Mouse (Mus musculus) lung, embryonic 16.5 days (tissue): ENCODE measurements around the gene Nid2. TPM values are rescaled to one million over a fixed set of nuclear protein-coding genes. Genes with fewer than 3 reads are reported as not detected.

Experiments
- ATAC-seq: fragments of 200-750 bp; cut with Nextera tagmentation; 2 replicates; pipeline ENCODE4 v1.8.0; 2017; ENCODE audit warnings: low read depth, mild to moderate bottlenecking, moderate library complexity
- H3K27ac ChIP-seq: fragments of 300-500 bp; sonication (generic); 2 replicates; pipeline ENCODE4 v1.5.1; 2014; ENCODE audit warnings: mild to moderate bottlenecking, control low read depth, low read length
- H3K27me3 ChIP-seq: fragments of 300-500 bp; sonication (generic); 2 replicates; pipeline ENCODE4 v1.6.1; 2014; ENCODE audit warnings: low read depth, low read length, mixed read lengths; ENCODE audit not compliant: control insufficient read depth, insufficient read depth
- H3K36me3 ChIP-seq: fragments of 300-500 bp; sonication (generic); 2 replicates; pipeline ENCODE4 v1.6.1; 2014; ENCODE audit warnings: low read length; ENCODE audit not compliant: control insufficient read depth, insufficient read depth
- H3K4me1 ChIP-seq: fragments of 300-500 bp; sonication (generic); replicated peaks from 2 replicates; pipeline ENCODE4 v1.6.1; 2014; ENCODE audit warnings: low read length, mixed read lengths; ENCODE audit not compliant: control insufficient read depth, insufficient read depth
- H3K4me2 ChIP-seq: fragments of 300-500 bp; sonication (generic); 2 replicates; pipeline ENCODE4 v1.6.1; 2014; ENCODE audit warnings: low read depth, low read length, control low read depth
- H3K4me3 ChIP-seq: fragments of 300-500 bp; sonication (generic); 2 replicates; pipeline ENCODE4 v1.5.1; 2014; ENCODE audit warnings: mild to moderate bottlenecking, low read length, control low read depth
- H3K9ac ChIP-seq: fragments of 300-500 bp; sonication (generic); 2 replicates; pipeline ENCODE4 v1.6.1; 2014; ENCODE audit warnings: low read length, control low read depth
- H3K9me3 ChIP-seq: fragments of 300-500 bp; sonication (generic); 2 replicates; pipeline ENCODE4 v1.6.1; 2016; ENCODE audit warnings: low read length; ENCODE audit not compliant: control insufficient read depth
- WGBS: fragments of 180-500 bp; shearing (Covaris S2); extraction: QIAGEN DNeasy Blood & Tissue Kit; methylation state at CpG from one replicate; pipeline ENCODE4 v1.1.7; 2014; 5-methylcytosine and 5-hydroxymethylcytosine counted together
- polyA plus RNA-seq: library from polyadenylated mRNA; unstranded; fragments of >200 nt; fragmentation: Nextera tagmentation; extraction: Ambion mirVana; gene quantifications from 2 replicates; pipeline ENCODE4 v1.2.1, GENCODE M21; 2015

Gene Nid2
- polyA plus RNA-seq, 1 experiment from 2014 or later = 114 TPM

GRCm38 (mm10) chr14:19807858-19808257 lies 56.8 kb downstream of the Nid2 start:
- H3K9me3 ChIP-seq = no peaks in the 10 kb centered on the region
- no peak overlapping the region for H3K27ac ChIP-seq
- peaks cover 22% of the 10 kb centered on the region for H3K36me3 ChIP-seq
- no peak overlapping the region for H3K9ac ChIP-seq
- H3K27me3 ChIP-seq = no peaks in the 10 kb centered on the region
- H3K4me1 ChIP-seq = no peaks in the 10 kb centered on the region
- H3K4me3 ChIP-seq = no peak overlapping the region
- no peak for ATAC-seq
- 84% methylated on average over 2 of the region's 2 CpGs for WGBS
- H3K4me2 ChIP-seq = no peak overlapping the region

- no peak overlapping the region for H3K4me2 ChIP-seq
- no peak for ATAC-seq
- H3K36me3 ChIP-seq = peaks cover 30% of the 10 kb centered on the region
- no peaks in the 10 kb centered on the region for H3K4me1 ChIP-seq
- 61% methylated on average over 10 of the region's 10 CpGs for WGBS
- no peaks in the 10 kb centered on the region for H3K9me3 ChIP-seq
- no peaks in the 10 kb centered on the region for H3K27me3 ChIP-seq
- H3K27ac ChIP-seq = no peak overlapping the region
- no peak overlapping the region for H3K4me3 ChIP-seq
- H3K9ac ChIP-seq = no peak overlapping the region
Measured at GRCm38 (mm10) chr14:19809934-19810333, 58.9 kb downstream of the Nid2 start.

- peaks cover 46% of the 10 kb centered on the region for H3K36me3 ChIP-seq
- H3K9ac ChIP-seq = no peak overlapping the region
- no peak overlapping the region for H3K4me2 ChIP-seq
- H3K4me3 ChIP-seq = no peak overlapping the region
- no peaks in the 10 kb centered on the region for H3K4me1 ChIP-seq
- H3K27me3 ChIP-seq = no peaks in the 10 kb centered on the region
- no peak for ATAC-seq
- H3K27ac ChIP-seq = no peak overlapping the region
- no peaks in the 10 kb centered on the region for H3K9me3 ChIP-seq
- WGBS = 88% methylated on average over 2 of the region's 2 CpGs
Measured at GRCm38 (mm10) chr14:19813061-19813460, 62.0 kb downstream of the Nid2 start.

- H3K27me3 ChIP-seq = no peaks in the 10 kb centered on the region
- 8% methylated on average over 1 of the region's 1 CpGs for WGBS
- H3K9me3 ChIP-seq = no peaks in the 10 kb centered on the region; the same call in 1 of the 2 replicates
- no peak overlapping the region for H3K4me2 ChIP-seq
- no peak overlapping the region for H3K4me3 ChIP-seq
- H3K27ac ChIP-seq = no peak overlapping the region
- peaks cover 51% of the 10 kb centered on the region for H3K36me3 ChIP-seq
- no peak overlapping the region for H3K9ac ChIP-seq
- ATAC-seq = peak; percentile 52; the same call in 1 of the 2 replicates
- peaks cover 3% of the 10 kb centered on the region for H3K4me1 ChIP-seq
Measured at GRCm38 (mm10) chr14:19817949-19818348, 66.9 kb downstream of the Nid2 start.

- no peak for ATAC-seq
- H3K27me3 ChIP-seq = no peaks in the 10 kb centered on the region
- no peak overlapping the region for H3K9ac ChIP-seq
- peaks cover 28% of the 10 kb centered on the region for H3K36me3 ChIP-seq
- H3K9me3 ChIP-seq = no peaks in the 10 kb centered on the region; the same call in 1 of the 2 replicates
- no peak overlapping the region for H3K4me2 ChIP-seq
- no peak overlapping the region for H3K27ac ChIP-seq
- no peak overlapping the region for H3K4me3 ChIP-seq
- H3K4me1 ChIP-seq = peaks cover 10% of the 10 kb centered on the region
- 94% methylated on average over 5 of the region's 5 CpGs for WGBS
Measured at GRCm38 (mm10) chr14:19821686-19822085, 70.6 kb downstream of the Nid2 start.

GRCm38 (mm10) chr14:19823321-19824142 lies 72.5 kb downstream of the Nid2 start, which contains the start of gene Rtraf:
Gene Rtraf (minus strand): TSS chr14:19823824.
- H3K4me3 ChIP-seq = peak within 1 kb of the TSS; percentile 91
- peak within 1 kb of the TSS; percentile 92 for H3K9ac ChIP-seq
- WGBS = under 1% methylated on average over 79 of the region's 80 CpGs
- no peaks in the 10 kb centered on the region for H3K27me3 ChIP-seq
- ATAC-seq = peak; percentile 100
- peak within 1 kb of the TSS; percentile 72 for H3K27ac ChIP-seq
- H3K36me3 ChIP-seq = peaks cover 20% of the 10 kb centered on the region
- H3K4me1 ChIP-seq = peaks cover 10% of the 10 kb centered on the region
- peak within 1 kb of the TSS; percentile 85 for H3K4me2 ChIP-seq
- no peaks in the 10 kb centered on the region; the same call in 1 of the 2 replicates for H3K9me3 ChIP-seq

GRCm38 (mm10) chr14:19825481-19825880 lies 74.4 kb downstream of the Nid2 start:
- H3K9ac ChIP-seq = 0 out of 2 replicates have a peak overlapping the region, but pooled peaks have one; percentile 19
- no peak for ATAC-seq

GRCm38 (mm10) chr14:19836289-19836688 lies 85.2 kb downstream of the Nid2 start:
- 77% methylated on average over 3 of the region's 3 CpGs for WGBS
- Histone ChIP-seq H3K27me3 (no peaks in the 10 kb centered on the region), H3K4me2 (no peak overlapping the region), H3K4me3 (no peak overlapping the region), H3K36me3 (no peaks in the 10 kb centered on the region), H3K9ac (no peak overlapping the region), H3K9me3 (no peaks in the 10 kb centered on the region), H3K4me1 (0 out of 2 replicates have a peak, but pooled peaks cover 3% of the 10 kb centered on the region), H3K27ac (no peak overlapping the region)
- ATAC-seq = no peak

More at GRCm38 (mm10) chr14:19825481-19825880, 74.4 kb downstream of the Nid2 start:
- H3K27me3 ChIP-seq = no peaks in the 10 kb centered on the region
- no peaks in the 10 kb centered on the region; the same call in 1 of the 2 replicates for H3K9me3 ChIP-seq
- no peak overlapping the region for H3K4me3 ChIP-seq
- peaks cover 10% of the 10 kb centered on the region for H3K4me1 ChIP-seq
- WGBS = 44% methylated on average over 11 of the region's 11 CpGs
- H3K4me2 ChIP-seq = no peak overlapping the region
- H3K36me3 ChIP-seq = peaks cover 9% of the 10 kb centered on the region
- no peak overlapping the region for H3K27ac ChIP-seq

GRCm38 (mm10) chr14:19839600-19840332 lies 88.7 kb downstream of the Nid2 start:
- Histone ChIP-seq H3K4me3 (peak overlapping the region; percentile 39), H3K27ac (no peak overlapping the region), H3K9ac (peak overlapping the region; percentile 63), H3K9me3 (no peaks in the 10 kb centered on the region), H3K36me3 (no peaks in the 10 kb centered on the region), H3K4me1 (0 out of 2 replicates have a peak, but pooled peaks cover 3% of the 10 kb centered on the region), H3K4me2 (peak overlapping the region; percentile 54), H3K27me3 (no peaks in the 10 kb centered on the region)
- peak; percentile 45; the same call in 1 of the 2 replicates for ATAC-seq
- WGBS = 27% methylated on average over 15 of the region's 15 CpGs
